14 mouse cellular contexts compared by ENCODE assay signal in the genomic region with DNA sequence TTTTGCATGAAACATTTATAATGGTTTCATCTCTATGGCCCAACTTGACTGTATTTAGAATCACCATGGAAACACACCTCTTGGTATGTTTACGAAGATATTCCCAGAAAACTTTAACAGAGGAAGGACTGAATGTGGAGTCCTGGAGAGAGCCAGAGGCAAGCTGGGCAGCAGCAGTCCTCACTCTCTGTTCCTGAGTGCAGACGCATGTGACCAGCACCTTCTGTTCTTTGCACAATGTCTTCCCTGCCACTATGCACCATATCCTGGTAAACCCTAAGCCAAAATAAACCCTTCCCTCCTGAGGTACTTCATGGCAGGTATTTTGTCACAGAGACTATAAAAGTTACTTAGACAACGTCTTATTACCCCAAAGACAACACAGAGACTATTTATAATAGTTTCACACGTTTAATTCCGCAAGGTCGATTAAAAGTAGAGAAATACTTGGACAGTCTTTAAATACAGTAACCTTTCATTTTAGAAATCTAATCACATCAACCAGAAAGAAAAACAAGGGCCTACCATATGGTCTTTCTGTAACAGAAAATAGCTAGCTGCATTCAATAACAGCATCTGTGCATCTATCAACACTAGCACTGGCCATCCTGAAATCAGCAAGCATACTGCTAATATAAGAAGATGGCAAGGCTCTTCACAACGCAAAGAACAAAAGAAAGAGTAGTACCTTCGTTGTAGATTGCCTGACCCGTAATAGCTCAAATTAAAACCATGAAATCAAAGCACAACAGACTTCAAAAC. TPM values are rescaled to one million over a fixed set of nuclear protein-coding genes. Genes with fewer than 3 reads are reported as not detected.
DNase-seq lines count a peak whose midpoint lies in the region; ATAC-seq and TF ChIP-seq lines count a peak whose summit lies in the region.
"Had no signal": no experiment of that assay in that cellular context is flagged by ENCODE, and none has a peak within 500 bp of the region (broad histone marks: within the 10 kb centered on the region; RNA-seq: fewer than 3 reads in every experiment).

No protein-coding gene starts in this region.

- H3K4me3 ChIP-seq in layer of hippocampus, adult 2 months = peak overlapping the region; percentile 25
- H3K4me3 ChIP-seq in forebrain, embryonic 13.5 days = 0 out of 2 replicates have a peak overlapping the region, but pooled peaks have one; percentile 7
- H3K4me3 ChIP-seq in hindbrain, embryonic 14.5 days (replicated peaks; ENCODE audit: low read length) = no peak overlapping the region
- no peak overlapping the region for H3K4me3 ChIP-seq in neural tube, embryonic 14.5 days (ENCODE audit: low read depth, low read length)
- H3K4me3 ChIP-seq: limb, embryonic 13.5 days had no signal

- no peaks in the 10 kb centered on the region for H3K36me3 ChIP-seq in forebrain, embryonic 13.5 days (ENCODE audit: poor library complexity, severe bottlenecking)
- H3K36me3 ChIP-seq in hindbrain, embryonic 14.5 days (replicated peaks; ENCODE audit: control insufficient read depth, insufficient read depth) = peaks cover 3% of the 10 kb centered on the region; the same call in 1 of the 2 replicates
- H3K36me3 ChIP-seq in neural tube, embryonic 14.5 days (ENCODE audit: control insufficient read depth, insufficient read depth, low read length) = no peaks in the 10 kb centered on the region
- H3K36me3 ChIP-seq: limb, embryonic 13.5 days had no signal

- TF ChIP-seq CTCF in layer of hippocampus, adult 2 months (conservative IDR thresholded peaks at IDR 0.05) = no peak

- H3K4me2 ChIP-seq in forebrain, embryonic 13.5 days = peak overlapping the region; percentile 38
- peak overlapping the region; percentile 47 for H3K4me2 ChIP-seq in hindbrain, embryonic 14.5 days (replicated peaks)
- H3K4me2 ChIP-seq in neural tube, embryonic 14.5 days (ENCODE audit: low read depth, low read length) = peak overlapping the region; percentile 21; the same call in 1 of the 2 replicates
- H3K4me2 ChIP-seq: limb, embryonic 13.5 days had no signal

- H3K27ac ChIP-seq in layer of hippocampus, adult 2 months = peak overlapping the region; percentile 96
- peak overlapping the region; percentile 76 for H3K27ac ChIP-seq in forebrain, embryonic 13.5 days
- H3K27ac ChIP-seq in hindbrain, embryonic 14.5 days = no peak overlapping the region; the same call in 1 of the 2 replicates
- no peak overlapping the region for H3K27ac ChIP-seq in neural tube, embryonic 14.5 days (ENCODE audit: low read depth, low read length)
- H3K27ac ChIP-seq: limb, embryonic 13.5 days; macrophage had no signal

- H3K4me1 ChIP-seq in forebrain, embryonic 13.5 days = peaks cover 83% of the 10 kb centered on the region
- H3K4me1 ChIP-seq in hindbrain, embryonic 14.5 days (replicated peaks; ENCODE audit: control insufficient read depth, insufficient read depth, low read length) = peaks cover 67% of the 10 kb centered on the region
- H3K4me1 ChIP-seq in neural tube, embryonic 14.5 days (ENCODE audit: control insufficient read depth, insufficient read depth, low read length) = peaks cover 35% of the 10 kb centered on the region

- H3K27me3 ChIP-seq in forebrain, embryonic 13.5 days = no peaks in the 10 kb centered on the region
- H3K27me3 ChIP-seq in hindbrain, embryonic 14.5 days (ENCODE audit: control insufficient read depth, insufficient read depth, low read length) = no peaks in the 10 kb centered on the region
- no peaks in the 10 kb centered on the region for H3K27me3 ChIP-seq in neural tube, embryonic 14.5 days (ENCODE audit: control insufficient read depth, insufficient read depth, low read length)
- H3K27me3 ChIP-seq: limb, embryonic 13.5 days had no signal

- peak; percentile 71 for ATAC-seq in forebrain, embryonic 13.5 days
- no peak for ATAC-seq in hindbrain, embryonic 14.5 days (ENCODE audit: low FRiP score)
- no peak for ATAC-seq in neural tube, embryonic 14.5 days (ENCODE audit: low read depth)
- no peak for ATAC-seq in monocyte, adult 5-6 weeks (replicated peaks; ENCODE audit: insufficient number of reproducible peaks, low FRiP score, low TSS enrichment, poor library complexity, severe bottlenecking)
- ATAC-seq: CD4-positive, CD25-positive, alpha-beta regulatory T cell, adult 4 months had no signal

- peak overlapping the region; percentile 41; the same call in 1 of the 2 replicates for H3K9ac ChIP-seq in forebrain, embryonic 13.5 days
- H3K9ac ChIP-seq in hindbrain, embryonic 14.5 days = peak overlapping the region; percentile 3; the same call in 1 of the 2 replicates
- H3K9ac ChIP-seq in neural tube, embryonic 14.5 days (replicated peaks; ENCODE audit: low read depth, low read length) = no peak overlapping the region
- H3K9ac ChIP-seq: limb, embryonic 13.5 days had no signal

- H3K9me3 ChIP-seq in forebrain, embryonic 13.5 days (replicated peaks) = no peaks in the 10 kb centered on the region
- no peaks in the 10 kb centered on the region for H3K9me3 ChIP-seq in hindbrain, embryonic 14.5 days (ENCODE audit: control insufficient read depth, low read length)
- H3K9me3 ChIP-seq in neural tube, embryonic 14.5 days (ENCODE audit: control insufficient read depth, low read length) = no peaks in the 10 kb centered on the region
- H3K9me3 ChIP-seq: limb, embryonic 13.5 days had no signal

- DNase-seq in layer of hippocampus, adult 2 months (ENCODE audit: low spot score in 2 of 2) = no peak
- DNase-seq in layer of hippocampus, adult 9-11 months = no peak
- DNase-seq in hindbrain, embryonic 14.5 days (ENCODE audit: low spot score) = peak; percentile 24
- no peak for DNase-seq in left cerebral cortex, adult 9 months (ENCODE audit: low spot score in 2 of 2)
- DNase-seq: adrenal gland, postnatal 25 days; kidney, adult 2 months; kidney, postnatal 4 days; lung, adult 18-20 months had no signal

- 55% methylated on average over 9 of the region's 9 CpGs for WGBS in forebrain, embryonic 13.5 days
- WGBS in hindbrain, embryonic 14.5 days = 62% methylated on average over 9 of the region's 9 CpGs
- WGBS in neural tube, embryonic 14.5 days = 62% methylated on average over 9 of the region's 9 CpGs

RNA-seq across cellular contexts. Expression of a gene that starts 8.6 kb away (rescaled TPM):
- 100 to 1,000 TPM; 358 to 386 TPM for total RNA-seq in layer of hippocampus, adult 2 months (2021)
- 37.1 and 38.6 TPM in 2 replicates for polyA plus RNA-seq in forebrain, embryonic 13.5 days (2015; fragmentation: Nextera tagmentation; extraction: Ambion mirVana)
- polyA plus RNA-seq in hindbrain, embryonic 14.5 days (2014; fragmentation: Nextera tagmentation; extraction: Ambion mirVana) = 49.3 and 49.4 TPM in 2 replicates
- polyA plus RNA-seq in neural tube, embryonic 14.5 days (2014; fragmentation: Nextera tagmentation; extraction: Ambion mirVana) = 47.7 and 53.4 TPM in 2 replicates
- 11.1 to 28.0 TPM (median 16.4 TPM) in 3 replicates for total RNA-seq in monocyte, adult 5-6 weeks (2017)

Comparison
In these comparisons a context has a peak if more than half of its experiments do, and no peak if none do; other contexts are left out.
1. H3K27ac ChIP-seq: peak in layer of hippocampus, adult 2 months (single experiment) and forebrain, embryonic 13.5 days (single experiment); none in hindbrain, embryonic 14.5 days (single experiment) and neural tube, embryonic 14.5 days (single experiment).
2. H3K4me3 ChIP-seq: peak in layer of hippocampus, adult 2 months (single experiment) and forebrain, embryonic 13.5 days (single experiment); none in hindbrain, embryonic 14.5 days (single experiment) and neural tube, embryonic 14.5 days (single experiment).
3. Peak in every context shown above with its lines, with median percentiles within 50 percentile points of each other: H3K4me2 ChIP-seq.